Mouse (Mus musculus) stomach, postnatal 0 days (tissue): ENCODE data around the gene Padi6. TPM values are rescaled to one million over a fixed set of nuclear protein-coding genes. Genes with fewer than 3 reads are reported as not detected.

Experiments
- ATAC-seq: fragments of 200-750 bp; cut with Nextera tagmentation; 2 replicates; pipeline ENCODE4 v1.8.0; 2017; ENCODE audit not compliant: low FRiP score, low TSS enrichment
- DNase-seq: peaks from one replicate; pipeline ENCODE4 v3.0.0-alpha.2; 2016; ENCODE audit warnings: low spot score
- H3K27ac ChIP-seq: fragments of 300-500 bp; sonication (generic); replicated peaks from 2 replicates; pipeline ENCODE4 v1.5.1; 2014; ENCODE audit warnings: mild to moderate bottlenecking, control low read depth
- H3K27me3 ChIP-seq: fragments of 300-500 bp; sonication (generic); 2 replicates; pipeline ENCODE4 v1.6.1; 2014; ENCODE audit warnings: low read length; ENCODE audit not compliant: control insufficient read depth, insufficient read depth
- H3K36me3 ChIP-seq: fragments of 300-500 bp; sonication (generic); 2 replicates; pipeline ENCODE4 v1.6.1; 2014; ENCODE audit warnings: low read length, mixed read lengths; ENCODE audit not compliant: control insufficient read depth, insufficient read depth
- H3K4me1 ChIP-seq: fragments of 300-500 bp; sonication (generic); replicated peaks from 2 replicates; pipeline ENCODE4 v1.6.1; 2014; ENCODE audit warnings: antibody characterized with exemption; ENCODE audit not compliant: control insufficient read depth, insufficient read depth
- H3K4me2 ChIP-seq: fragments of 300-500 bp; sonication (generic); replicated peaks from 2 replicates; pipeline ENCODE4 v1.6.1; 2014; ENCODE audit warnings: low read depth, mild to moderate bottlenecking, control low read depth, moderate library complexity
- H3K4me3 ChIP-seq: fragments of 300-500 bp; sonication (generic); 2 replicates; pipeline ENCODE4 v1.5.1; 2014; ENCODE audit warnings: low read depth, low read length, control low read depth
- H3K9ac ChIP-seq: fragments of 300-500 bp; sonication (generic); 2 replicates; pipeline ENCODE4 v1.6.1; 2014; ENCODE audit warnings: mild to moderate bottlenecking, low read length, control low read depth, mixed read lengths
- H3K9me3 ChIP-seq: fragments of 300-500 bp; sonication (generic); 2 replicates; pipeline ENCODE4 v1.6.1; 2016; ENCODE audit warnings: low read length; ENCODE audit not compliant: control insufficient read depth
- CTCF ChIP-seq: IDR thresholded peaks from 2 replicates; pipeline ENCODE4 v1.5.1; 2016; ENCODE audit warnings: antibody characterized with exemption, low read depth, mild to moderate bottlenecking, moderate library complexity
- EP300 ChIP-seq: optimal IDR thresholded peaks from 2 replicates; pipeline ENCODE3; 2016; ENCODE audit warnings: antibody characterized with exemption
- WGBS: fragments of 180-500 bp; shearing (Covaris S2); extraction: QIAGEN DNeasy Blood & Tissue Kit; methylation state at CpG from one replicate; pipeline ENCODE4 v1.1.7; 2014; 5-methylcytosine and 5-hydroxymethylcytosine counted together
- polyA plus RNA-seq: library from polyadenylated mRNA; unstranded; fragments of >200 nt; fragmentation: Nextera tagmentation; extraction: Ambion mirVana; gene quantifications from 2 replicates; pipeline ENCODE4 v1.2.1, GENCODE M21; 2015

Gene Padi6
- polyA plus RNA-seq, 1 experiment from 2014 or later = not detected

- TF ChIP-seq EP300 (no peak), CTCF (no peak)
- WGBS = 58% methylated on average over 5 of the region's 5 CpGs
- ATAC-seq (no peak), DNase-seq (no peak)
- no peak overlapping the region for H3K27ac ChIP-seq
- H3K36me3 ChIP-seq = no peaks in the 10 kb centered on the region
- H3K4me2 ChIP-seq = no peak overlapping the region
- H3K4me1 ChIP-seq = no peaks in the 10 kb centered on the region
- H3K4me3 ChIP-seq = no peak overlapping the region
- H3K27me3 ChIP-seq = no peaks in the 10 kb centered on the region
- no peaks in the 10 kb centered on the region for H3K9me3 ChIP-seq
- no peak overlapping the region for H3K9ac ChIP-seq
Observed at GRCm38 (mm10) chr4:140785217-140785616, 42.8 kb upstream of the Padi6 start.

- DNase-seq (no peak), ATAC-seq (no peak)
- 95% methylated on average over 9 of the region's 9 CpGs for WGBS
- H3K36me3 ChIP-seq = no peaks in the 10 kb centered on the region
- H3K27me3 ChIP-seq = no peaks in the 10 kb centered on the region
- H3K4me2 ChIP-seq = no peak overlapping the region
- H3K9ac ChIP-seq = no peak overlapping the region
- no peaks in the 10 kb centered on the region for H3K9me3 ChIP-seq
- TF ChIP-seq CTCF (no peak), EP300 (no peak)
- H3K27ac ChIP-seq = no peak overlapping the region
- no peak overlapping the region for H3K4me3 ChIP-seq
- H3K4me1 ChIP-seq = no peaks in the 10 kb centered on the region
Observed at GRCm38 (mm10) chr4:140784292-140784945, 42.0 kb upstream of the Padi6 start.

- Histone ChIP-seq H3K4me3 (no peak overlapping the region), H3K4me1 (no peaks in the 10 kb centered on the region)
- no peak for ATAC-seq
Observed at GRCm38 (mm10) chr4:140782821-140783220, 40.4 kb upstream of the Padi6 start.

GRCm38 (mm10) chr4:140780507-140780906, 38.1 kb upstream of the Padi6 start:
- DNase-seq (no peak), ATAC-seq (no peak)
- WGBS = 73% methylated on average over 14 of the region's 14 CpGs
- Histone ChIP-seq H3K9ac (no peak overlapping the region), H3K4me3 (no peak overlapping the region), H3K9me3 (no peaks in the 10 kb centered on the region), H3K27ac (no peak overlapping the region), H3K4me2 (no peak overlapping the region), H3K36me3 (no peaks in the 10 kb centered on the region), H3K4me1 (no peaks in the 10 kb centered on the region), H3K27me3 (no peaks in the 10 kb centered on the region)
- no peak for TF ChIP-seq EP300
- TF ChIP-seq CTCF = no peak

More at GRCm38 (mm10) chr4:140782821-140783220, 40.4 kb upstream of the Padi6 start:
- TF ChIP-seq CTCF (no peak), EP300 (no peak)
- no peak overlapping the region for H3K27ac ChIP-seq
- H3K36me3 ChIP-seq = no peaks in the 10 kb centered on the region
- no peaks in the 10 kb centered on the region for H3K27me3 ChIP-seq
- no peak overlapping the region for H3K9ac ChIP-seq
- no peak overlapping the region for H3K4me2 ChIP-seq
- DNase-seq = no peak
- no peaks in the 10 kb centered on the region for H3K9me3 ChIP-seq
- 79% methylated on average over 9 of the region's 9 CpGs for WGBS

DNA sequence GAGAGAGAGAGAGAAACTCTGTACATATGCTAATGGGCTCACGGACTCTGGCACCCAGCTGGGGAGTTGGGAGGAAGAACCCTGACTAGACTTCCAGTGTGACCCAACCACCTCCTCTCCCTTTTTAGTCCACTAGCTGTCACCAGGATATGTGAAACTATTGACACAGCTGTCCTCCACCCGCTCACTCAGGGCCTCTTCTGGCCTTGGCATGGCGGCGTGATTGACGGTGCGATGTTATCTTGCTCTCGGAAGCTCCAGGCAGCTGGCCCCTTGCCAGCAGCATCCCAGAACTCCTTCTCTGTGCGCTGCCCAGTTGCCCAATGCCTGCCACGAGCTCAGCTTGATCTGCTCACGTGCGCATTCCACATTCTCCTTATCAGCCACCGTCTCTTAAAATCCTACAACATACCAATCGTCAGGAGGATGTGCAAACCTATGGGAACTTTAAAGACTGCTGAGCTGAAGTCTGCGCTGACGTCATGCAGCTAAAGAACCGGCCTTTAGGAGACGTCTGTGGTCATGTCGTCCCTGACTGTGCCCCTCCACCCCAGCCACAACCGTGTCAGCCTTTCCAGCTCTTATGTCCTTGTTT, 37.5 kb upstream of the Padi6 start:
- H3K4me1 ChIP-seq = no peaks in the 10 kb centered on the region
- no peaks in the 10 kb centered on the region for H3K9me3 ChIP-seq
- no peak for TF ChIP-seq CTCF
- TF ChIP-seq EP300 = no peak
- ATAC-seq = 0 out of 2 replicates have a peak, but pooled peaks have one; percentile 11
- H3K27ac ChIP-seq = no peak overlapping the region
- H3K4me3 ChIP-seq = no peak overlapping the region
- 26% methylated on average over 19 of the region's 19 CpGs for whole genome bisulfite sequencing
- H3K4me2 ChIP-seq = no peak overlapping the region
- no peak overlapping the region for H3K9ac ChIP-seq
- no peaks in the 10 kb centered on the region for H3K36me3 ChIP-seq
- no peaks in the 10 kb centered on the region for H3K27me3 ChIP-seq
- DNase-seq = no peak

DNA sequence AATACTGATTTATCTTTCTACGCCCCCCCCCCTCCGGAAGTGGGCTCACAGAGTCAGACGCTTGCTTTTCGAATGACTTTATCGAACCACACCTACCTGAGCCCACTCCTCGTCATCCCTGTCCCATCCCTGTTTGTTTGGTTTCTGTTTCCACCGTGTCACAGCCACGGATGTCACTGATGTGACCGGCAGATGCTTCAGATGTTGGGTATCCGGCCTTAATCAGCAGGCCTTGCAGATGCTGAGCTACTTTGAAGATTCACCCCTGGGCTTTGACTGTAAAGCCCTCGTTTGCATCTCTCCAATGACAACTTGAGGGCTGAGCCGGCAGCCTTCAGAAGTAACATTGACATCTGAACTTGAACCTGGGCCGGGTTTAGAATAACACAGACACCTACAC, 34.2 kb upstream of the Padi6 start:
- H3K4me1 ChIP-seq = no peaks in the 10 kb centered on the region
- no peak for ATAC-seq
- H3K36me3 ChIP-seq = no peaks in the 10 kb centered on the region
- 66% methylated on average over 13 of the region's 13 CpGs for WGBS
- H3K27ac ChIP-seq = no peak overlapping the region
- no peak overlapping the region for H3K4me2 ChIP-seq
- no peak overlapping the region for H3K9ac ChIP-seq
- no peaks in the 10 kb centered on the region for H3K9me3 ChIP-seq
- DNase-seq = no peak
- no peaks in the 10 kb centered on the region for H3K27me3 ChIP-seq
- TF ChIP-seq CTCF (no peak), EP300 (no peak)
- H3K4me3 ChIP-seq = no peak overlapping the region
